Mouse (Mus musculus) cerebellum, adult (tissue): Measurements from ENCODE around the gene Ranbp9.

Source experiments
- ATAC-seq: cut with Nextera tagmentation; 2 replicates; pipeline ENCODE4 v1.9.2; 2017; ENCODE audit warnings: mild to moderate bottlenecking, moderate library complexity, mixed read lengths; ENCODE audit not compliant: insufficient number of reproducible peaks, low FRiP score, low TSS enrichment

The Ranbp9 gene

DNA sequence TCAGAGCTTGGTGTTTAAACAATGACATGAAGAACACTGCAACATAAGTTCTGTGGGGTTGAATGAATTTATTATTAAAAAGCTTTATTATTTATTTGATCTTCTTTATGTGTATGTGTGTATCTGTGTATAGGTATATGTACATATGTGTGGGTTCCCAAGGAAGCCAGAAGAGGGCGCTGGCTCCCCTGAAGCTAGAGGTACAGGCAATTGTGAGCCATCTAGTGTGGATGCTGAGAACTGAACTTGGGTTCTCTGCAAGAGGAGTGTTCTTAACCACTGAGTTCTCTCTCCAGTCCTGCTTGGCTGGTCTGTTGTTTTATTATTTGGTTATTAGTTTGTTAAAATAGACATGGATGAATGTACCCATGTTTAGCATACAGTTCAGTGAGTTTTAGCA lies 108.2 kb downstream of the Ranbp9 start:
- no peak for ATAC-seq

DNA sequence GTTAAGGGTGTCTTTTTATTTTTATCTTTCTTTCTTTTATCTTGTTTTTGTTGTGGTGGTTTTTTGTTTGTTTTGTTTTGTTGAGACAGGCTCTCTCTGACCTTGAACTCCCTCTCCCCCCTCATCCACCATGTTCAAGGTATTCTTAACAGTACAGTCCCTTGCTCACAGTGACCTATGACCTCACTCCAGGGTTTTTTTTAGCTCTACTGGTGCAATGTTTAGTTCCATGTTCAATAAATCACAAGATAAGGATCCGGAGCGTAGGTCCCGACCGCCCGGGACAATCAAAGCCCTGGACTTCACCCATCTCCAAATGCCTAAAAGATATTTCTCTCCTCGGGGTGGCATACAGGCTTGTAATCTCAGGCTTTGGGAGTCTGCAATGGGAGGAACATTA lies 111.0 kb downstream of the Ranbp9 start:
- ATAC-seq = no peak

DNA sequence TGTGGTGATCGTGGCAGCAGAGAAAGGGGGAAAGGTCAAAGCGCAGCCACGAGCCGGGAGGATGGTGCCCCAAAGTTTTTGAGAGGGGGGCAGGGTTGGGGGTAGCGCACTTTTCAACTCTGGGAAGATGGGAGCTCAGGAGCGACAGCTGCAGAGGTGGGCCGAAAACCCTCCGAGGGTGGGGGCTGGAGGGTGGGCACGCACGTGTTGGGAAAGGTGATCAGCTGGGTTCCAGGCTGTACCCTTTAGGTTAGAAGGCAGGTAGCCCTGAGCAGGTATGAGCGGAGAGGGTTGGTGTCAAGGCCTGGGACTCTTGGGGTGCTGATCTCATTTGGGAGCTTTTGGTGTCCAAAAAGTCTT lies 115.3 kb downstream of the Ranbp9 start:
- no peak for ATAC-seq

DNA sequence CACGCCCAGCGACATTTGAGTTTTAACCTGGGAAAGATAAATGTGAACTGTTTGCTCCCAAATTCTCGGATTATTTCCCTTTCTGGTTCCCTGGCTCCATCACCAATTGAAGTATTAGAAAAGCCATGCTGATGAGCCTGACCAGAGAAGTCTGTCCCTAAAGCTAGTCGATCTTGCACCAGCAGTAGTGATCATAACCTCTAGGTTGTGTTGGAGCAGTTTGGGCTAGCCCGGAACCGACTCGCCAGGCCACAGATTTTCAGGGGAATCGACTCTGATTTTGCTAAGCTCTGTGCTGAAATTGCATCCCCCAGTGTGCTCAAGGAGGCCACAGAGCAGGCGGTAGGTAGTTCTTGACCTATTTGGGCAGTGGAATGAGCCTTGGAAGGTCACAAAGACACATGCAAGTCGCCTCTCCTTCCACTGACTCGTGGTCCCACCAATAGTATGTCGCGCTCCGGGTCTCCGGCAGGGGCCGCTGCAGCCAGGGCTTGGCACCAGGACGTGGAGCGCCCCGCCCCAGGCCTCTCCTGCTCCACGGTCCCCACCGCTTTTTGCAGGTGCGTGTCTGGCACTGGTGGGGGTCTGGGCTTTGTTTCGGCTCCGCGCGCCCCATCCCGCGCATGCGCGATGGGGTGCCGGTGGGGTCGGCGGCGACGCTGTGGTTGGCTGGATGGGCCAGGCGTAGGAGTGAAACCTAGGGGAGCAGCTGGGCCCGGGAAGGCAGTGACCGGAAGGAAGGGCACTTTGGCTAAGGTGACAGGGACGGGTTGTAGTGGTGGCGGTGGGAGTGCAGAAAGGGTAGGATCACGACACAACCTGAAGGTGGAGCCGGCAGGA lies 115.9 kb downstream of the Ranbp9 start, which contains the start of gene Sirt5:
Sirt5 (plus strand) TSS at position 512 of the 840 bp plus-strand sequence.
- ATAC-seq = peak; percentile 93

DNA sequence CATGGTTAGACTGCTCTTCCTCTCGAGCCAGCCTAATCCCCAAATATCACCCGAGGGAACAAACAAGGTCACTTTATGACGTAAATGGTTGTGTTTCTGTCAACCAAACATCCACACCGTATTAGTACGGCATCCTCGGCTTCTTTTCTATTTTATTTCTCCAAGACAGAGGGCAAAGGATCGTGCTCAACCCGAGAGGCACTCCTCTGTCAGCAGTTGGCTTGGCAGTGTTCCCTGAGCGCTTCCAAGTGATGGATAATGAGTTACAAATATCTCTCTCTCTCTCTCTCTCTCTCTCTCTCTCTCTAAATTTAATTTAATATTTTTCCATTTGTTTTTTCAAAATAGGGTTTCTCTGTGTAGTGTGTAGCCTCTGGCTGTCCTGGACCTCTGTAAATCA lies 118.7 kb downstream of the Ranbp9 start:
- ATAC-seq = no peak

DNA sequence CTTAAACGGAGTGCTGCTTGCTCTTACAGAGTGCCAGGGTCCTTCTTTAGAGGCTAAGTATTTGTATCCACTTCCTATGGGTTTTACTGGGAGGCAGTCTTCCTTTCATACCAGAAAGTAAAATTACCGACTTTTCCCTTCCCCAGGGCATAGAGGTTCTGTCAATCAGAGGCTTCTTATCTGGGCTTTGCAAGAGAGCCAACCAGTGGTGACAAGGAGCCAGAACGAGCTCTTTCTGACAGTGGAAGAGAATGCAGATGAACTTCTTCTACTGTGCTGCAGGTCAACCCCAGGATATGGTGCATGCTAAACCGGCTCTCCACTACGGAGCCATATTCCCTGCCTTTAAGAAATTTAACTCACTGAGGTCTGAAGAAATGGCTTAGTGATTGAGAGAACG lies 120.5 kb downstream of the Ranbp9 start:
- no peak for ATAC-seq

DNA sequence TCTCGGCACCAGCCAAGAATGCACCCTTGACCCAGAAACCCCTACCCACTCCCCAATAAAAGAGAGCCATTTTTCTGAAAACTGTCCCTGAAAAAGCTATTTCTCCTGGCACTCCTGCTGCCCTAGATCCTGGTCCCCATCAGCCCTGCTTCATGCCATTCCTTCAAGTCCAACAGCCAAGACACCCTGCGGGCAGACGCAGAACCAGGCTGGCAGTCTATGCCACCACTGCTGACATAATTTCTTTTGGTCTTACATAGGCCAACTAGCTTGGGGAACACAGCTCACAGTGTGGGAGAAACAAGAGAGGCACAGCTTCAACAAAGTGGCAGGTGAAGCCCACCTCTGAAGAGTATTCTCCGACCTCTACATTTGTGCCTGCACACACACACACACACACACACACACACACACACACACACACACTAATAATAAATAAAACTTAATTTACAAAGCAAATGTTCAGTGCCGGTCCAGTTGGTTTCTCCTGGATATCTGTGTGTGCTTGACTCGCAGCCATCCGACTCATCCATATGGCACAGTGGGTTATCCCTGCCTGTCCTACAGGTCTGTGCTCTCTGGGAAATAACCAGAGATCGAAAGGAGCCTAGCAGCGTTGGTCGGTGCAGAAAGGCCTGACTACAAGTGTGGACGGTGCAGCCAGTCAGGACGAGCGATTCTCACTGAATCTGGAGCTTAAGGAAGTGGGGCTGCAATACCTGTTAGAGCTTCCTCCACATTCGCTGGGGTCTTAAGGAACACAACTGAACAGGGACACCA lies 124.5 kb downstream of the Ranbp9 start:
- ATAC-seq = peak; percentile 81

DNA sequence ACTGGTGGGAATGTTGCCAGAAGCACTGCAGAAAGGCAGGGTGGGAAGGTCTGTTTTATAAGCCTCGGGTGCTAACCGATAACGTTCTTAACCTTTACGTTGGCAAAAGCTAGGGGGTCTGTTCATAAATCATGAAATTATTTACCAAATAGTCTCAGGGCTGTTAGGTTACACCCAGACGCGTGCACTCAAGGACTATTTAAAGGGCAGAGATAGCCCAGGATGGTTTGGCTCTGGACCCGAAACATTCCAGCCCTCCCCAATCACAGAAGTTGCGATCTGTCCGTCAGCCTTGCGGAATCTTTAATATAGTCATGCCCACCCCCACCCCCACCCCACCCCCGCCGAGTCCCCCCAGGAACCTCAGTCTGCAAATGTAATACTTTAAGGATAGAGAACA lies 126.7 kb downstream of the Ranbp9 start:
- ATAC-seq = no peak

DNA sequence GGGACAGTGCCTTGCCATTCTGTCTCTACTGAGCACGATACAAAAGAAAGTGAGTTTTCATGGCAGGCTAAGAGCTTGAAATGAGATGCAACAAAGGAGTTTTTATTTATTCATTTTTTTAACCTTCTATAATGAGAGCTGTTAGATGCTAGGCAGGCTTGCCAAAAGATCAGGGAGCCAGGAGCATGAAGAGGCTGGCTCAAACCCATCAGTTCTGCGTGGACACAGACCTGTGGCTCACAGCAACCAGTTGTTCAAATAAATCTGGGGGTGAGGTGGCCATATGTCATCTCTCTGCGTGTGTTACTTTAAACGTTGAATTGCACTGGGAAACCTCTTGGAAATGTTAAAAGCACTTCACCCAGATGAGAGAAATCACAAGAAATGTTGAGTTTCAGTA lies 127.7 kb downstream of the Ranbp9 start:
- no peak for ATAC-seq
